Mouse (Mus musculus) forebrain, embryonic 13.5 days (tissue): Measurements from ENCODE around the gene Slc43a1. TPM values are rescaled to one million over a fixed set of nuclear protein-coding genes. Genes with fewer than 3 reads are reported as not detected.
A peak's percentile ranks its signal among the peaks of the same experiment; 100 is the strongest.

Experiments used
- ATAC-seq: fragments of 200-750 bp; cut with Nextera tagmentation; 2 replicates; pipeline ENCODE4 v1.8.0; 2017
- H3K27ac ChIP-seq: fragments of 300-500 bp; sonication (generic); 2 replicates; pipeline ENCODE4 v1.5.1; 2015; ENCODE audit warnings: inconsistent platforms, mild to moderate bottlenecking, moderate library complexity
- H3K27me3 ChIP-seq: fragments of 300-500 bp; sonication (generic); 2 replicates; pipeline ENCODE4 v1.6.1; 2015; ENCODE audit warnings: mild to moderate bottlenecking, inconsistent platforms
- H3K36me3 ChIP-seq: fragments of 300-500 bp; sonication (generic); 2 replicates; pipeline ENCODE4 v1.6.1; 2015; ENCODE audit warnings: mild to moderate bottlenecking, inconsistent platforms; ENCODE audit not compliant: poor library complexity, severe bottlenecking
- H3K4me1 ChIP-seq: fragments of 300-500 bp; sonication (generic); 2 replicates; pipeline ENCODE4 v1.6.1; 2015; ENCODE audit warnings: inconsistent platforms
- H3K4me2 ChIP-seq: fragments of 300-500 bp; sonication (generic); 2 replicates; pipeline ENCODE4 v1.6.1; 2015; ENCODE audit warnings: inconsistent platforms, mild to moderate bottlenecking, moderate library complexity
- H3K4me3 ChIP-seq: fragments of 300-500 bp; sonication (generic); 2 replicates; pipeline ENCODE4 v1.5.1; 2015; ENCODE audit warnings: mild to moderate bottlenecking, inconsistent platforms
- H3K9ac ChIP-seq: fragments of 300-500 bp; sonication (generic); 2 replicates; pipeline ENCODE4 v1.6.1; 2015; ENCODE audit warnings: mild to moderate bottlenecking, inconsistent platforms
- H3K9me3 ChIP-seq: fragments of 300-500 bp; sonication (generic); replicated peaks from 2 replicates; pipeline ENCODE4 v1.6.1; 2016; ENCODE audit warnings: inconsistent platforms
- WGBS: fragments of 180-500 bp; shearing (Covaris S2); methylation state at CpG from one replicate; pipeline ENCODE4 v1.1.7; 2015; 5-methylcytosine and 5-hydroxymethylcytosine counted together
- polyA plus RNA-seq: library from polyadenylated mRNA; unstranded; fragments of >200 nt; fragmentation: Nextera tagmentation; extraction: Ambion mirVana; gene quantifications from 2 replicates; pipeline ENCODE4 v1.2.1, GENCODE M21; 2015

The Slc43a1 gene
- polyA plus RNA-seq, 1 experiment from 2014 or later = 5.4 TPM

DNA sequence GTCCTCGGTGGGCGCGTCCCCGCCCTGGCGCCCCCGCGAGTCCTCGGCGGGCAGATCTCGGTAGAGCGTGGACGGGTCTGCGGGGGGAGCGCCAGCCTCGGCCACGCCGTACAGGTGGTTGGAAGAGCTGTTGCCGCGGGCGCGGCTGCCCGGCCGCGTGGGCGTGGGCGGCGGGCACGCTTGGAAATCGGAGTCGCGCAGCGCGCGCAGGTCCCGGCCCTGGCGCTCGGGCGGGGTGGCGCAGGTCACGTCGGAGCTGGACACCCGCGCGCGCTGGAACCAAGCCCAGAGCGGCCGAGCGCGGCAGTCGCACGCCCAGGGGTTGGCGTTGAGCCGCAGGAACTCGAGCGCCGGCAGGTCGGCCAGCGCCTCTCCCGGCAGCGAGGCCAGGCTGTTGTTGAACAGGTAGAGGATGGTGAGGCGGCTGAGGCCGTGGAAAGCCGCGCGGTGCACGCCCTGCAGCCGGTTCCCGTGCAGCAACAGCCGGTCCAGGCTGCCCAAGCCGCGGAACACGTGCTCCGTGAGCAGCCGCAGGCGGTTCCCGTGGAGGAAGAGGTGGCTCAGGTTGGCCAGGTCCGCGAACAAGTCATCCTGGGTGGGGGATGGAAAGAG lies 33.6 kb downstream of the Slc43a1 start:
- Histone ChIP-seq H3K4me1 (peaks cover 28% of the 10 kb centered on the region), H3K36me3 (peaks cover 11% of the 10 kb centered on the region; the same call in 1 of the 2 replicates), H3K4me2 (peak overlapping the region; percentile 81), H3K27ac (no peak overlapping the region), H3K9ac (peak overlapping the region; percentile 58), H3K9me3 (no peaks in the 10 kb centered on the region), H3K4me3 (peak overlapping the region; percentile 48), H3K27me3 (peaks cover 84% of the 10 kb centered on the region)
- ATAC-seq = peak; percentile 19; the same call in 1 of the 2 replicates
- WGBS = 1% methylated on average over 74 of the region's 78 CpGs

DNA sequence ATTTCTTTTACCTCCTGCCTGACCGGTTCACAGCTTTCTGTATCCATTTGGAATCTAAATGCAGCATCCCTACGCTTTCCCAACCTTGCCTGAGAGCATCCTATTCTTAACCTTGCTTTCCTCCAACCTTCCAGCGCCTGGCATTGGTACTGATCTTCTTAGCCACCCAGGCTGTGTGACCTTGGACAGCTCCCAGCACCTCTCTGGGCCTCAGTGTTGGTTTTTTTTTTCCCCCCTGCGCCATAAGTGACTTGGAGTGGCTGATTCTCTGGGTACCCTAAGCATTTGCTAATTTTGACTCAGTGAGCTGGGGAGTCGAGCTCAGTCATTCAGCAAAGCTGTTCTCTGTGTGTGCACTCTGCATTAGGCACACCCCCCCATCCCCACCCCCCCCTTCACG lies 37.2 kb downstream of the Slc43a1 start:
- no peak overlapping the region for H3K4me2 ChIP-seq

DNA sequence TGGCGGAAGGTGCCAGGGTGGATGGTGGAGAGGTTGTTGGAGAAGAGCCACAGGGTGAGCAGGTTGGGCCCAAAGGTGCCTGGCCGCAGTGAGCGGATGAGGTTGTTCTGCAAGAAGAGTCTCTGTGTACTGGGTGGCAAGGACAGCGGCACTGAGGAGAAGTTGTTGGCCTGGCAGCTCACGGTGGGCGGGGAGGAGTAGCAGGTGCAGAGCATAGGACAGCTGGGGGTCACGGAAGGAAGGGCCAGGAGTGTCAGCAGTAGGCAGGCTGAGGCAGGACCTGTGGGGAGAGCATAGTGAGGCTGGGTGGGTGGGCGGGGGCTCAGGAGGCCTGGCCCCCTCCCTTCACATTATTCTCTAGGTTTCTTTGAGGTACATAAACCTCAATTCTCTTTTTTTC lies 41.9 kb downstream of the Slc43a1 start:
- WGBS = 81% methylated on average over 8 of the region's 8 CpGs
- Histone ChIP-seq H3K9me3 (no peaks in the 10 kb centered on the region), H3K4me2 (no peak overlapping the region), H3K4me3 (no peak overlapping the region), H3K36me3 (peaks cover 10% of the 10 kb centered on the region; the same call in 1 of the 2 replicates), H3K4me1 (peaks cover 28% of the 10 kb centered on the region), H3K27ac (no peak overlapping the region), H3K9ac (no peak overlapping the region), H3K27me3 (peaks cover 61% of the 10 kb centered on the region)
- ATAC-seq = no peak

More for the DNA sequence above, 37.2 kb downstream of the Slc43a1 start:
- peaks cover 62% of the 10 kb centered on the region for H3K27me3 ChIP-seq
- WGBS = 60% methylated on average over 6 of the region's 6 CpGs
- ATAC-seq = no peak; the same call in 1 of the 2 replicates
- H3K27ac ChIP-seq = no peak overlapping the region
- H3K4me3 ChIP-seq = no peak overlapping the region
- H3K4me1 ChIP-seq = peaks cover 20% of the 10 kb centered on the region
- H3K9me3 ChIP-seq = no peaks in the 10 kb centered on the region
- H3K36me3 ChIP-seq = peaks cover 15% of the 10 kb centered on the region; the same call in 1 of the 2 replicates
- H3K9ac ChIP-seq = no peak overlapping the region

DNA sequence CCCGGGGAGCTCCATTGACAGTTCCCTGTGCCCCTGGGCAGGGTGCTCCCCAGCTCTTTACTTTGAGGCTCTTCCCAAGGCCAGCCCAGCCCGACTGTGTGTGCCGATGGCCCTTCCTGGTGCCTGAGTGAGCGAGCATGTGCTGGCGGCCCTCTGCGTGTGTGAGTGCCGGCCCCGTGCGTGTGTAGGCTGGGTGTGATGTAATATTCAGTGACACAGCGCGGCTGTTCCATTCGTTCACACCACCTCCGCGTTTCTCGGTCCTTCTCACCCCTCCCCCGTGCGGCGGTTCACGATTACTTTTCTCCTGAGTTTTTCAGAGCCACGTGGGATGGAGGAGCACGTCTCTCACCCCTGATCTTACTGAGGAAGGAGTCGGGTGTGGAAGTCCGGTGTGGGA lies 44.0 kb downstream of the Slc43a1 start:
- ATAC-seq = no peak
- peaks cover 35% of the 10 kb centered on the region for H3K4me1 ChIP-seq
- H3K4me3 ChIP-seq = 0 out of 2 replicates have a peak overlapping the region, but pooled peaks have one; percentile 7
- peaks cover 69% of the 10 kb centered on the region for H3K27me3 ChIP-seq
- no peak overlapping the region for H3K27ac ChIP-seq
- H3K36me3 ChIP-seq = 0 out of 2 replicates have a peak, but pooled peaks cover 4% of the 10 kb centered on the region
- peak overlapping the region; percentile 40 for H3K9ac ChIP-seq
- WGBS = 8% methylated on average over 23 of the region's 23 CpGs
- peak overlapping the region; percentile 93 for H3K4me2 ChIP-seq
- no peaks in the 10 kb centered on the region for H3K9me3 ChIP-seq

DNA sequence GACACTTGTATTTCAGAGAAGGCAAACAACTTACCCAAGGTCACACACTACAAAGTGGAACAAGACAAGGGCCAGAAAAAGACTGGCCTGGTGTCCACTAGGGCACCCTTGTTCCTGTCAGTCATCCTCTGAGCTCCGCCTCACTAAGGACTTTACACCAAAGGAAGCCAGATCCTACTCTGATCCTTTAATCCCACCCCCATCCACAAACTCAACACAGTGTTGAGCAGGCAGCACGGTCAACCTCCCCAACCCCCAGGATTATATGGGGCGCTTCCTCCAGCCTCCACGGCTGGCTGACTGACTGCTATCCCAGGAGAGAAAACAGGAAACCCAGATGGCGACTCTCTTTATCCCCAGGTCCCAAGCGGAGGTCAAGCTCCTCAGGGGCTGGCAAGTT lies 44.4 kb downstream of the Slc43a1 start:
- WGBS = 10% methylated on average over 6 of the region's 6 CpGs
- Histone ChIP-seq H3K4me3 (peak overlapping the region; percentile 14; the same call in 1 of the 2 replicates), H3K36me3 (0 out of 2 replicates have a peak, but pooled peaks cover 4% of the 10 kb centered on the region), H3K27me3 (peaks cover 74% of the 10 kb centered on the region), H3K9ac (no peak overlapping the region), H3K27ac (no peak overlapping the region), H3K4me1 (peaks cover 40% of the 10 kb centered on the region), H3K9me3 (no peaks in the 10 kb centered on the region), H3K4me2 (peak overlapping the region; percentile 93)
- no peak for ATAC-seq

DNA sequence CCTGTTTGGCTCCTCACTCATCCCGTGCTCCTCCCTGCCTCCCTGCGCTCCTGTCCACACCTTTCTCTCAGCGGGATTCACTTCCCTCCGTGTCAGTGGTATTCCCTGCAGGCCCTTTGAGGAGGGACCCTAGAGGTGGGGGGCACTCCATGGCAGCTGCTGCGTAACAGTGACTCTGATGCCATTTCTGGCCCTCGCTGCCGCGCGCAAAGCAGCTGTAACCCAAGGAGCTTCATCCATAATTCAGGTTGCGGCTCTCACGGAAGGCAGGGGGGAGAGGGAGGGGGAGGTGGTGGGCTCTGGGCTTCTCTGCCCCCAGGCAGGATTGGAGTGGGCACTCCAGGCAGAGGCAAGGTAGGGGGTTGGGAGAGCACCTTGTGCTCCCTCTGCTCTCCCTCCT lies 44.9 kb downstream of the Slc43a1 start:
- peaks cover 41% of the 10 kb centered on the region for H3K4me1 ChIP-seq
- H3K9ac ChIP-seq = no peak overlapping the region
- 0 out of 2 replicates have a peak, but pooled peaks cover 4% of the 10 kb centered on the region for H3K36me3 ChIP-seq
- no peak for ATAC-seq
- H3K4me3 ChIP-seq = peak overlapping the region; percentile 14
- no peaks in the 10 kb centered on the region for H3K9me3 ChIP-seq
- peak overlapping the region; percentile 93 for H3K4me2 ChIP-seq
- 6% methylated on average over 11 of the region's 11 CpGs for WGBS
- peaks cover 75% of the 10 kb centered on the region for H3K27me3 ChIP-seq
- H3K27ac ChIP-seq = no peak overlapping the region

DNA sequence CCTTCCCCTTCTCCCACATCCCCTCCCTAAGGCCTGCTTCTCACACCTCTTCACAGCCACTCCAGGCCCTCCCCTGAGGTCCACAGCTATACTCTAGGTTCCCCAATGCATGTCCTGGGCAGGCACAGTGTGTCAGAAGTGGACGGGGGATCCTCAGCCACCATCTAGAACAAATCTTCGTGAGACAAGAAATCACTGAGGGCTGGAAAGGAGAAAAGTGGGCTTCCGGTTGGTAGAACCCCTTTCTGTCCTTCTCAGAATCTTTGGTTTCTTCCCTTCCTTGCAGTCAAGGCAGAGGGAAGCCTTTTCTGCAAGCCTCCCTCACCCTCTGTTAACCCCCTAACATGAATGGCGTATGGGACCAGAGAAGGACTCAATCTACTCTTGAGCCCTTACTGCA lies 45.3 kb downstream of the Slc43a1 start:
- Histone ChIP-seq H3K4me3 (peak overlapping the region; percentile 73), H3K4me2 (peak overlapping the region; percentile 93), H3K9ac (no peak overlapping the region), H3K36me3 (0 out of 2 replicates have a peak, but pooled peaks cover 4% of the 10 kb centered on the region), H3K9me3 (no peaks in the 10 kb centered on the region), H3K4me1 (peaks cover 44% of the 10 kb centered on the region), H3K27me3 (peaks cover 78% of the 10 kb centered on the region), H3K27ac (no peak overlapping the region)
- 67% methylated on average over 4 of the region's 4 CpGs for WGBS
- no peak for ATAC-seq

DNA sequence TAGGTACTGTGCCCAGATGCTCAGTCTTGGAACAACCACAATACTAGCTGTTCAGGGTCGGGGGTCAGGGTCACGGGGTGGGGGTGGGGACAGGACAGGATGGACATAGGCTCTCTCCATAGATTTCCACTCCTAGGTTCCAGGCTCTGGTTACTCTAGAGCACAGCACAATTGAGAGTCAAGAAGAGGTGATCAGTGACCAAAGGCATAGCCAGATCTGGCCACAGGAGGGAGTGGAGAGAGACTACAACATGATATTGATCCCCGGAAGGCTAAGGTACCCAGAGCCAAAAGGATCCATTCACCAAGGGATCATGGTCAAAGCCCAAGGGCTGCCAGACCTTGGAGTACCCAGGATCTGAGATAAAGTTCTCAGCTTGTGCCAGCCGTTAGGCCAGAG lies 46.0 kb downstream of the Slc43a1 start:
- Histone ChIP-seq H3K36me3 (0 out of 2 replicates have a peak, but pooled peaks cover 4% of the 10 kb centered on the region), H3K4me2 (peak overlapping the region; percentile 93), H3K4me1 (peaks cover 51% of the 10 kb centered on the region), H3K27me3 (peaks cover 85% of the 10 kb centered on the region), H3K9me3 (no peaks in the 10 kb centered on the region), H3K4me3 (peak overlapping the region; percentile 73), H3K9ac (peak overlapping the region; percentile 67), H3K27ac (no peak overlapping the region)
- ATAC-seq = no peak
- WGBS = 52% methylated on average over 4 of the region's 4 CpGs

DNA sequence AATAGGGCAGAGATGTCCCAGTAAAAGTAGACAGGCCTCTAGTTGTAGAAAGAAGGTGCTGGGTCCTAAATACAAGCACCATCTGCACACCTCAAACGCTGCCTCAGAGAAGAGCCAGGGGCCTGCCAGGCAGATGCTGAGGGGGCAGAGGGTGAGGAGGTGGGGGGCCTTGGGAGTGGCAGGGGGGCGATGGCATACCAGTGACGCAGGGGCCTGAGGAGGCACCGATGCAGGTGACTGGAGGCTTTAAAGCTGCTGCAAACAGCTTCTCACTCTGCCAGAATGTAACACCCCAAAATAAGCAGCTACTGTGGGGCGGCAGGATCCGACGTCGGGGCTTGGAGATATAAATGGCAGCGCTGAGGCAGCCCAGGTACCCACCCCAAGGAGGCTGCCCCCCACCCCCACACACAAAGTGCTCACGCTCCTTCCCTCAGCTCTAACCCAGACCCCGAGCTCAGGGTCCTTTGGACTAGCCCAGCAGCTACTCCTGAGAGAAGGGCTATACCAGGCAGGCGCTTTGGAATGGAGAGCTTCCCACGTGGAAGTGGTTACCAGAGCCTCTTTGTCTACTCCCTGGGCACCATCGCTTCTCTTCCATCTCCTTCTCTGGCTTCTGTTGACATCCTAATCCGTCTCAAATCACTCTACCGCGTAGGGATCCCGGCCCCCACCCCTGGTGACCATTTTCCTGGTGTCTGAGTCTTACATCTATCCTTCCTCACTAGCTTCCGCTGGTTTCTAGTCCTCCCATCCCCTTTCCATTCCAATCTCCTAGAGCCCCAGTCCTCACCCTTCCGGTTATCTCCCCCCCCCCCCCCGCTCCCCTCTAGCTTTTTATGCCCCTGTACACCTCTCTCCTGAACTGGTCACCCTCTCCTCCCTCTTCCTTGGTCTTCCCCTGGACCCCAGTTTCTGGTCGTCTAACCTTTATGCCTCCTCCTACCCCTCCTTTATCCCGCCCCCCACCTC lies 46.7 kb downstream of the Slc43a1 start:
- Histone ChIP-seq H3K4me3 (peak overlapping the region; percentile 73), H3K36me3 (0 out of 2 replicates have a peak, but pooled peaks cover 2% of the 10 kb centered on the region), H3K4me1 (peaks cover 52% of the 10 kb centered on the region), H3K27ac (no peak overlapping the region), H3K9ac (peak overlapping the region; percentile 67), H3K27me3 (peaks cover 84% of the 10 kb centered on the region), H3K4me2 (peak overlapping the region; percentile 93), H3K9me3 (no peaks in the 10 kb centered on the region)
- WGBS = 12% methylated on average over 20 of the region's 23 CpGs
- no peak for ATAC-seq

DNA sequence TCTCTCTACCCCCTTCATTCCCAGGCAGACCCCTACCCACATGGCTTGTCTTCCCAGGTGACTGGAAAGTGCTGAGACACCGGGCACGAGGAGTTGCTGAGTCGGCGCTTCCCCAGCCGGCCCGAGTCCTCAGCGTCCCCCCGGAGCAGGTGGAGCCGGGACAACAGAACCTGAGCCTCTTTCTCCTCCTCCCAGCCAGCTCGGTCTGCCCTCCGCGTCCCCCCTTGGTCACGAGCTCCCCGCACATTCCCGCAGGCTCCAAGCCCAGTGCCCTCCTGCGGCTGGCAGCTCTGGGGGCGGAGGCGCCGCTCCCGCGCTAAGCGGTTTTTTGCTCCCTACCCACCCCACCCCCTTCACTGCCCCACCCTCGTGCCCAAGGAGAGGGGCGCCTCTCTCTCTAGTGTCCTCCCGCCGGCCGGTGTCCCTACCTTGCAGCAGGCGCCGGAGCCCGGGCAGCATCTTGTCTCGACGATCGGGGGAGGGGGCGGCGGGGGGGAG lies 47.6 kb downstream of the Slc43a1 start, which contains the start of gene Rtn4rl2:
Gene Rtn4rl2, minus strand, starts transcription at position 477 of the 498 bp plus-strand sequence.
- Histone ChIP-seq H3K27me3 (peaks cover 85% of the 10 kb centered on the region), H3K9me3 (no peaks in the 10 kb centered on the region)

DNA sequence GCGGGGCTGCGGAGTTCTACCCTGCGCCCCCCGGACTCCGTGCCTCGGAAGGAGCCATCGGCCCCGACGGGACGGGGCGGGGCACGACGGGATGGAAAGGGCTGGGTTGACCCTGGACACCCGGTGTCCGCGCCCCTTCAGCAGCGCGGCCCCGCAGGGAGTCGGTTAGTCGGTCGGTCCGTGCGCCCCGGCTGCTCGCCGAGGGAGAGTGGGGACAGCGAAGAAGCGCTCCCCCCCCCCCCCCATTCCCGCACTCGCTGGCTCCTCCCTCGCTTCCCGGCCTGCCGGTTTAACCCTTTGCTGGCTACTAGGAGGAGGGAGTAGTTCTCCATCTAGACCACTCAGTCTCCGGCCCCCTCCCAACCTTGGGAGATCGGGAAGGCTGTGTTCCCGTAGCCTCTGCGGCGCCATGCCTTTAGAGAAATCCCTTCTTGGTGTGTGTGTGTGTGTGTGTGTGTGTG lies 48.2 kb downstream of the Slc43a1 start:
- no peaks in the 10 kb centered on the region for H3K36me3 ChIP-seq
- WGBS = 1% methylated on average over 16 of the region's 39 CpGs
- peaks cover 85% of the 10 kb centered on the region for H3K27me3 ChIP-seq
- peaks cover 52% of the 10 kb centered on the region for H3K4me1 ChIP-seq
- peak overlapping the region; percentile 93 for H3K4me2 ChIP-seq
- H3K4me3 ChIP-seq = peak overlapping the region; percentile 73
- peak; percentile 57 for ATAC-seq
- H3K27ac ChIP-seq = peak overlapping the region; percentile 54
- peak overlapping the region; percentile 67 for H3K9ac ChIP-seq
- H3K9me3 ChIP-seq = no peaks in the 10 kb centered on the region

More for the DNA sequence above, 47.6 kb downstream of the Slc43a1 start, which contains the start of gene Rtn4rl2:
- WGBS = 2% methylated on average over 33 of the region's 35 CpGs
- H3K4me2 ChIP-seq = peak within 1 kb of the TSS; percentile 93
- no peaks in the 10 kb centered on the region for H3K36me3 ChIP-seq
- peak within 1 kb of the TSS; percentile 73 for H3K4me3 ChIP-seq
- H3K9ac ChIP-seq = peak within 1 kb of the TSS; percentile 67
- ATAC-seq = peak; percentile 9; the same call in 1 of the 2 replicates
- peak within 1 kb of the TSS; percentile 54 for H3K27ac ChIP-seq
- peaks cover 52% of the 10 kb centered on the region for H3K4me1 ChIP-seq
